ENCODE assay signal across 25 mouse cellular contexts in genomic region chr2:83883850-83884420, GRCm38 (mm10). TPM values are rescaled to one million over a fixed set of nuclear protein-coding genes. Genes with fewer than 3 reads are reported as not detected.
DNase-seq lines count a peak whose midpoint lies in the region; ATAC-seq lines count a peak whose summit lies in the region.
"Had no signal": no experiment of that assay in that cellular context is flagged by ENCODE, and none has a peak within 500 bp of the region (broad histone marks: within the 10 kb centered on the region; RNA-seq: fewer than 3 reads in every experiment).

No protein-coding gene starts in this region.

- peak; percentile 81 for ATAC-seq in frontal cortex, adult (ENCODE audit: low TSS enrichment)
- ATAC-seq: CD4-positive, CD25-positive, alpha-beta regulatory T cell, adult 4 months; forebrain, embryonic 16.5 days had no signal

- intact Hi-C loops in left cerebral cortex, postnatal 36 days (cut with DNase I), result no loop called here

- DNase-seq in frontal cortex, postnatal 25 days (ENCODE audit: low spot score in 2 of 2), result no peak
- DNase-seq in kidney, adult 9 months, result peak; percentile 38
- DNase-seq in kidney, adult 18-20 months, result no peak
- DNase-seq in thymus, postnatal 0 days (ENCODE audit: low spot score), result peak; percentile 1
- no peak for DNase-seq in thymus, postnatal 25 days
- peak; percentile 17 for DNase-seq in brain, adult 2 months (ENCODE audit: low read depth, low spot score)
- DNase-seq in left cerebral cortex, postnatal 36 days (ENCODE audit: low spot score in 2 of 2), result no peak
- DNase-seq: adrenal gland, postnatal 14 days; B cell, adult 2 months; cerebellum, postnatal 10 days; gastrocnemius, adult 2 months; gastrocnemius, postnatal 25 days had no signal

RNA-seq across cellular contexts. Expression of gene Zswim2, which starts 57.1 kb away (rescaled TPM):
- 0.06 TPM in 1 of 2 replicates, not detected in the other for polyA plus RNA-seq in thymus, postnatal 0 days (2015; fragmentation: Nextera tagmentation; extraction: Ambion mirVana)
- not detected for total RNA-seq in left cerebral cortex, postnatal 36 days (2021)
- total RNA-seq: adrenal gland, adult 18-20 months; adrenal gland, postnatal 14 days; common myeloid progenitor, adult 5-6 weeks; G1E; gastrocnemius, adult 2 months; gastrocnemius, postnatal 25 days; granulocyte monocyte progenitor cell, adult 5-6 weeks; heart, adult 8-10 months; heart, postnatal 25 days had no signal
- polyA plus RNA-seq: CD4-positive, CD25-positive, alpha-beta regulatory T cell, adult 4 months; forebrain, embryonic 12.5 days; forebrain, embryonic 16.5 days; G1E; heart, embryonic 12.5 days; hindbrain, embryonic 10.5 days; hindbrain, embryonic 14.5 days had no signal

Comparison
In these comparisons a context has a peak if more than half of its experiments do, and no peak if none do; other contexts are left out.
1. DNase-seq: peak in kidney, adult 9 months (single experiment), thymus, postnatal 0 days (single experiment) and brain, adult 2 months (single experiment); none in frontal cortex, postnatal 25 days (0 of 2), kidney, adult 18-20 months (single experiment), thymus, postnatal 25 days (single experiment) and left cerebral cortex, postnatal 36 days (0 of 2).